Mouse (Mus musculus): Measurements from ENCODE around the gene Pigq. TPM values are rescaled to one million over a fixed set of nuclear protein-coding genes. Genes with fewer than 3 reads are reported as not detected.

Gene Pigq
- total and polyA plus RNA-seq, 3 experiments, result 18.5 to 97.2 (median 28.1) TPM

GRCm38 (mm10) chr17:25878611-25879180 is 66.0 kb downstream of the Pigq start:
- no peak overlapping the region for H3K27ac ChIP-seq (ENCODE audit: insufficient read depth, low read depth)
- no peak overlapping the region for H3K4me2 ChIP-seq (ENCODE audit: insufficient read depth, low read depth, poor library complexity, severe bottlenecking)
- DNase-seq (ENCODE audit: extremely low read depth), result no peak
- H3K9me3 ChIP-seq (replicated peaks; ENCODE audit: low read length), result no peaks in the 10 kb centered on the region
- peaks cover 45 to 71% of the 10 kb centered on the region in 2 experiments for H3K36me3 ChIP-seq (replicated peaks in 1 of 2; ENCODE audit: control insufficient read depth in 1 of 2, insufficient read depth in 1 of 2, low read length in 1 of 2)
- no peak for TF ChIP-seq POLR2AphosphoS2 (IDR thresholded peaks at IDR 0.05; ENCODE audit: low read depth, low read length)
- TF ChIP-seq HCFC1 (IDR thresholded peaks at IDR 0.05; ENCODE audit: low read depth, low read length), result no peak
- no peak for TF ChIP-seq RAD21 (IDR thresholded peaks at IDR 0.05; ENCODE audit: low read depth, low read length)
- TF ChIP-seq BHLHE40 (IDR thresholded peaks at IDR 0.05; ENCODE audit: low read depth, low read length), result no peak
- no peak for TF ChIP-seq PAX5 (IDR thresholded peaks at IDR 0.05; ENCODE audit: low read length)
- dilution Hi-C loops (cut with MboI; ENCODE audit: extremely low pct_ligation_motif_present, extremely low pct_unique_long_range_greater_than_20kb, low sequenced_read_pairs), result no loop called here
- in situ Hi-C loops (cut with MboI; ENCODE audit: low pct_ligation_motif_present, low pct_unique_long_range_greater_than_20kb, low sequenced_read_pairs), result no loop called here
- peaks cover 6 to 18% of the 10 kb centered on the region in 2 experiments for H3K4me1 ChIP-seq (ENCODE audit: control insufficient read depth in 1 of 2, insufficient read depth in 2 of 2)
- no peak overlapping the region for H3K9ac ChIP-seq (ENCODE audit: insufficient read depth, low read depth)
- H3K4me3 ChIP-seq (replicated peaks in 1 of 3; ENCODE audit: low read depth in 2 of 3, low read length in 2 of 3, poor library complexity in 1 of 3), result no peak overlapping the region
- no peaks in the 10 kb centered on the region for H3K27me3 ChIP-seq (replicated peaks)
- H3K79me2 ChIP-seq (replicated peaks; ENCODE audit: control insufficient read depth, extremely low read depth, insufficient read depth, poor library complexity, severe bottlenecking), result no peaks in the 10 kb centered on the region

- Histone ChIP-seq H3K79me2 (replicated peaks; ENCODE audit: control insufficient read depth, extremely low read depth, insufficient read depth, poor library complexity, severe bottlenecking) (no peaks in the 10 kb centered on the region), H3K27me3 (replicated peaks) (peaks cover 3% of the 10 kb centered on the region), H3K9ac (ENCODE audit: insufficient read depth, low read depth) (no peak overlapping the region), H3K4me3 (replicated peaks in 1 of 3; ENCODE audit: low read depth in 2 of 3, low read length in 2 of 3, poor library complexity in 1 of 3) (no peak overlapping the region), H3K4me2 (ENCODE audit: insufficient read depth, low read depth, poor library complexity, severe bottlenecking) (no peak overlapping the region), H3K4me1 (ENCODE audit: control insufficient read depth in 1 of 2, insufficient read depth in 2 of 2) (peaks cover 6 to 18% of the 10 kb centered on the region in 2 experiments), H3K36me3 (replicated peaks in 1 of 2; ENCODE audit: control insufficient read depth in 1 of 2, insufficient read depth in 1 of 2, low read length in 1 of 2) (peaks cover 40 to 64% of the 10 kb centered on the region in 2 experiments), H3K9me3 (replicated peaks; ENCODE audit: low read length) (no peaks in the 10 kb centered on the region), H3K27ac (ENCODE audit: insufficient read depth, low read depth) (no peak overlapping the region)
- TF ChIP-seq POLR2A (IDR thresholded peaks at IDR 0.05; ENCODE audit: low read depth, low read length), result no peak
- TF ChIP-seq ZKSCAN1 (IDR thresholded peaks at IDR 0.05; ENCODE audit: borderline replicate concordance, low read depth, low read length), result no peak
- TF ChIP-seq USF1 (IDR thresholded peaks at IDR 0.05; ENCODE audit: low read depth, low read length), result no peak
- TF ChIP-seq TBP (conservative IDR thresholded peaks at IDR 0.05; ENCODE audit: low read depth, low read length), result no peak
- TF ChIP-seq JUND (conservative IDR thresholded peaks at IDR 0.05; ENCODE audit: low read depth, low read length), result no peak
- no peak for TF ChIP-seq CHD1 (IDR thresholded peaks at IDR 0.05; ENCODE audit: low read depth, low read length)
- TF ChIP-seq NRF1 (IDR thresholded peaks at IDR 0.05; ENCODE audit: low read depth, low read length), result no peak
- TF ChIP-seq MYC (IDR thresholded peaks at IDR 0.05; ENCODE audit: low read depth, low read length), result no peak
- no peak for DNase-seq (ENCODE audit: extremely low read depth)
- in situ Hi-C loops (cut with MboI; ENCODE audit: low pct_ligation_motif_present, low pct_unique_long_range_greater_than_20kb, low sequenced_read_pairs), result no loop called here
- dilution Hi-C loops (cut with MboI; ENCODE audit: extremely low pct_ligation_motif_present, extremely low pct_unique_long_range_greater_than_20kb, low sequenced_read_pairs), result no loop called here
Observed at GRCm38 (mm10) chr17:25877741-25878610, 66.8 kb downstream of the Pigq start.
